Mouse (Mus musculus) embryonic facial prominence, embryonic 15.5 days (tissue): ENCODE results near the gene Gm11444. TPM values are rescaled to one million over a fixed set of nuclear protein-coding genes. Genes with fewer than 3 reads are reported as not detected.

Experiments used
- ATAC-seq: fragments of 200-750 bp; cut with Nextera tagmentation; 2 replicates; pipeline ENCODE4 v1.8.0; 2017; ENCODE audit warnings: low read depth, moderate TSS enrichment; ENCODE audit not compliant: insufficient number of reproducible peaks, low FRiP score, low TSS enrichment
- H3K27ac ChIP-seq: fragments of 300-500 bp; sonication (generic); replicated peaks from 2 replicates; pipeline ENCODE4 v1.5.1; 2015; ENCODE audit warnings: mild to moderate bottlenecking, inconsistent platforms
- H3K27me3 ChIP-seq: fragments of 300-500 bp; sonication (generic); 2 replicates; pipeline ENCODE4 v1.6.1; 2015; ENCODE audit warnings: inconsistent platforms
- H3K36me3 ChIP-seq: fragments of 300-500 bp; sonication (generic); 2 replicates; pipeline ENCODE4 v1.6.1; 2015; ENCODE audit warnings: mild to moderate bottlenecking, inconsistent platforms
- H3K4me1 ChIP-seq: fragments of 300-500 bp; sonication (generic); 2 replicates; pipeline ENCODE4 v1.6.1; 2015; ENCODE audit warnings: inconsistent platforms
- H3K4me2 ChIP-seq: fragments of 300-500 bp; sonication (generic); replicated peaks from 2 replicates; pipeline ENCODE4 v1.6.1; 2015; ENCODE audit warnings: mild to moderate bottlenecking, inconsistent platforms
- H3K4me3 ChIP-seq: fragments of 300-500 bp; sonication (generic); replicated peaks from 2 replicates; pipeline ENCODE4 v1.5.1; 2015; ENCODE audit warnings: mild to moderate bottlenecking, inconsistent platforms
- H3K9ac ChIP-seq: fragments of 300-500 bp; sonication (generic); 2 replicates; pipeline ENCODE4 v1.6.1; 2015; ENCODE audit warnings: inconsistent platforms
- H3K9me3 ChIP-seq: fragments of 300-500 bp; sonication (generic); replicated peaks from 2 replicates; pipeline ENCODE4 v1.6.1; 2016; ENCODE audit warnings: inconsistent platforms
- WGBS: fragments of 180-500 bp; shearing (Covaris S2); methylation state at CpG from one replicate; pipeline ENCODE4 v1.1.7; 2015; 5-methylcytosine and 5-hydroxymethylcytosine counted together
- polyA plus RNA-seq: library from polyadenylated mRNA; unstranded; fragments of >200 nt; fragmentation: Nextera tagmentation; extraction: Ambion mirVana; gene quantifications from 2 replicates; pipeline ENCODE4 v1.2.1, GENCODE M21; 2015

The Gm11444 gene
- polyA plus RNA-seq, 1 experiment from 2014 or later = 0.31 TPM

DNA sequence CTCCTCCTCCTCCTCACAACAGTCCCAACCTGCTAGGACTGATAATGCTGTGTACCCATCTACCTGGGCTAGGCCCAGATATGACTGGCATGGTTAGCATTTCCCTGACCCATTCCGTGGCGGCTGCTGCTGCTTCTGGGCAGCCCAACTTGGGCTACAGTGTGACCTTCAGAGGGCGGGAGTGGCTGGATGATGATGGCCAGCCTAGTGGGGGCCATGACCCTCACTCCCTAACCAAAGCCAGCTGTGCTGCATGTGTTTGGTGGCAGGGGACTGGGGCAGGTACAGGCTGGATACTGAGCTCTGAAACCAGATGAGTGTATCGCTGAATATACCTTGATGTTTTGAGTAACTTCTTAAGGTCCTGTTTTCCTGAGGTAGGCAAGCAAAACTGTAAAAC, 26.3 kb downstream of the Gm11444 start:
- 88% methylated on average over 4 of the region's 4 CpGs for WGBS
- H3K4me3 ChIP-seq = no peak overlapping the region
- H3K9ac ChIP-seq = no peak overlapping the region
- no peak for ATAC-seq
- no peaks in the 10 kb centered on the region for H3K36me3 ChIP-seq
- peaks cover 33% of the 10 kb centered on the region for H3K27me3 ChIP-seq
- no peaks in the 10 kb centered on the region for H3K9me3 ChIP-seq
- H3K4me1 ChIP-seq = peaks cover 20% of the 10 kb centered on the region; the same call in 1 of the 2 replicates
- no peak overlapping the region for H3K4me2 ChIP-seq
- H3K27ac ChIP-seq = no peak overlapping the region

DNA sequence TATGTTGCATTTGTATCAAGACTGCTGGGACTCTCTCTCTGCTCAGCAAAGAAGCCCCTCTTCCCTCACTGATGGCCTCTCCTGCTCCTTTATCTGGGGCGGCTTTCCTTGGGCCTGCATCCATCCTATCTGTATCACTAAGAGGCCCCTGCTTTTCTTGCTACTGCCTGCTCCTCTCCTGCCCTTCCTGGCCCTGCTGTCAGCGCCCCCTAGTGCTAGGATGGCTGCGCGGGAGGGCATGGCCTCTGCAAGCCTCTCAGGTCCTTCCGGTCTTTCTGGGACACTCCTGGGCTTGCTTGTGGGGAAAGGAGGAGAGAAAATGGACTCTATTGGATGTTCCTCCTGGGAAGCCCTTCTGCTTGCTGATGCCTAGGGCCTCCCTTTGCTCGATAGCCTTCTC, 27.0 kb downstream of the Gm11444 start:
- H3K36me3 ChIP-seq = no peaks in the 10 kb centered on the region
- no peak for ATAC-seq
- no peak overlapping the region for H3K4me2 ChIP-seq
- H3K9me3 ChIP-seq = no peaks in the 10 kb centered on the region
- 14% methylated on average over 6 of the region's 6 CpGs for whole genome bisulfite sequencing
- peaks cover 28% of the 10 kb centered on the region for H3K27me3 ChIP-seq
- H3K27ac ChIP-seq = no peak overlapping the region
- H3K4me1 ChIP-seq = peaks cover 26% of the 10 kb centered on the region; the same call in 1 of the 2 replicates
- no peak overlapping the region for H3K9ac ChIP-seq
- H3K4me3 ChIP-seq = no peak overlapping the region

DNA sequence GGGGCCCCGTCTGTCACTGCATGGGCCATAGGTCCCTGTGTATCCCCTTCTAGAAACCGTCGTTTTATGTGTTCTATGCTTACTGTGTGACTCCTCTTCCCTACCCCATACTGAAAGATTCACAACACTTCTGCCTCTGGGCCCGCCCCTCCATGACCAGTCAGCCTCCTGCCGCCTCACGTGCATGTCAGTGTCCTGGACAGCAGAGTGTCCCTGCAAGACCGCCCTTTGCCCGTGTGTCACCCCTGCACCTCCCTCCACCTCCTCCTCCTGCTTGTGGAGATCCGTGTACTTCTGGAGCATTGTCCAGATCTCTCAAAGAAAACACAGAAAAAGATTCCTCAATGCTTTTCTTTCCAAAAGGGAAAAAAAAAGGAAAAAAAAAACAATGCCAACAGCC, 28.5 kb downstream of the Gm11444 start:
- Histone ChIP-seq H3K4me3 (no peak overlapping the region), H3K4me1 (peaks cover 21% of the 10 kb centered on the region; the same call in 1 of the 2 replicates), H3K9me3 (no peaks in the 10 kb centered on the region), H3K4me2 (no peak overlapping the region), H3K36me3 (no peaks in the 10 kb centered on the region), H3K27ac (no peak overlapping the region), H3K9ac (no peak overlapping the region), H3K27me3 (peaks cover 14% of the 10 kb centered on the region)
- ATAC-seq = no peak
- 83% methylated on average over 9 of the region's 9 CpGs for WGBS

GRCm38 (mm10) chr11:85820959-85821358, 29.2 kb downstream of the Gm11444 start:
- H3K27me3 ChIP-seq = peaks cover 10% of the 10 kb centered on the region; the same call in 1 of the 2 replicates
- H3K9me3 ChIP-seq = no peaks in the 10 kb centered on the region
- H3K9ac ChIP-seq = no peak overlapping the region
- WGBS = 85% methylated on average over 3 of the region's 3 CpGs
- H3K4me2 ChIP-seq = no peak overlapping the region
- H3K27ac ChIP-seq = no peak overlapping the region
- no peak overlapping the region for H3K4me3 ChIP-seq
- ATAC-seq = no peak
- no peaks in the 10 kb centered on the region for H3K36me3 ChIP-seq
- H3K4me1 ChIP-seq = peaks cover 24% of the 10 kb centered on the region; the same call in 1 of the 2 replicates

GRCm38 (mm10) chr11:85818401-85818800, 31.7 kb downstream of the Gm11444 start:
- WGBS = 73% methylated on average over 3 of the region's 3 CpGs
- H3K4me1 ChIP-seq = peaks cover 29% of the 10 kb centered on the region
- H3K9ac ChIP-seq = no peak overlapping the region
- H3K4me3 ChIP-seq = no peak overlapping the region
- H3K9me3 ChIP-seq = no peaks in the 10 kb centered on the region
- H3K4me2 ChIP-seq = no peak overlapping the region
- no peaks in the 10 kb centered on the region for H3K27me3 ChIP-seq
- no peak for ATAC-seq
- no peaks in the 10 kb centered on the region for H3K36me3 ChIP-seq
- H3K27ac ChIP-seq = no peak overlapping the region

GRCm38 (mm10) chr11:85816471-85816870, 33.7 kb downstream of the Gm11444 start:
- H3K9me3 ChIP-seq = no peaks in the 10 kb centered on the region
- H3K36me3 ChIP-seq = no peaks in the 10 kb centered on the region
- H3K9ac ChIP-seq = no peak overlapping the region
- no peak for ATAC-seq
- H3K4me1 ChIP-seq = peaks cover 23% of the 10 kb centered on the region
- no peak overlapping the region for H3K27ac ChIP-seq
- H3K4me2 ChIP-seq = no peak overlapping the region
- 37% methylated on average over 5 of the region's 5 CpGs for WGBS
- no peaks in the 10 kb centered on the region for H3K27me3 ChIP-seq
- no peak overlapping the region for H3K4me3 ChIP-seq

GRCm38 (mm10) chr11:85814678-85815077, 35.5 kb downstream of the Gm11444 start:
- Histone ChIP-seq H3K36me3 (no peaks in the 10 kb centered on the region), H3K4me1 (peaks cover 23% of the 10 kb centered on the region), H3K4me2 (no peak overlapping the region), H3K27me3 (no peaks in the 10 kb centered on the region), H3K4me3 (no peak overlapping the region), H3K9ac (no peak overlapping the region), H3K27ac (no peak overlapping the region), H3K9me3 (no peaks in the 10 kb centered on the region)
- no peak for ATAC-seq
- 35% methylated on average over 4 of the region's 4 CpGs for WGBS

DNA sequence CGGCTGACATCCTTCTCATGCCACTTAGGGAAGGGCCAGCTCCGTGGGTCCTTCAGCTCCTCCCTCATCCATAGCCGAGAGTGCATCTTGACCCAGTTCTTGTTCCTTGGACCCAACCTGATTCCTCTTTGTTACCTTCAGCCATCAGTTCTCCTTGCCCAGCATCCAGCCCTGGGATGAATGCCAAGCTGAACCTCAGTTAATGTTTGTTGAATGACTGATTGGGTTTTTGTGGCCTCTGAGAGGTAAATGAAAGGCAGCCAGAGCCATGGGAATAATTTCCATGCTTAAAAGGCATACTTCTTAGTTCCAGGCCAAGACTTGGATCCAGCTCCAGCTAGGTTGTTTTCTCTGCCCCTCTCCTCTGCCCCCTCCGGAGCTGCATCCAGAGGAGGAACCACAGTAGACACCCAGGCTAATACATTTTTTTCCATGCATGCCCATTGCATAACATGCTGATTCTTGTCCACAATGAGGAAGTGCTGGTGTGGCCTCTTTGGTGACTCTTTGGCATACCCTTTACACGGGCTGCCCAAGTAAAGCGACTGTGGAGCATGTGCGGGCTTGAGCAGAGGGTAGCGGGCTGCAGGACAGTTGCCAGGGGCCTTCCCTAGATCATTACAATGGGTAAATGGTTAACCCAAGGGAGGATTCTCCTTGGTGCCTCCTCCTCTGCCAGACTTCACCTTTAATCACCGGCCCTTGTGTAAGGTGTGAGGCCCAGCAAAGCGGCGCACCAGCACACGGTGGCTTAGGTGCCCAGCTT, 37.7 kb downstream of the Gm11444 start:
- no peak overlapping the region for H3K4me2 ChIP-seq
- H3K27me3 ChIP-seq = no peaks in the 10 kb centered on the region
- peaks cover 14% of the 10 kb centered on the region; the same call in 1 of the 2 replicates for H3K4me1 ChIP-seq
- no peak overlapping the region for H3K9ac ChIP-seq
- H3K36me3 ChIP-seq = no peaks in the 10 kb centered on the region
- ATAC-seq = no peak
- H3K4me3 ChIP-seq = no peak overlapping the region
- WGBS = 76% methylated on average over 12 of the region's 12 CpGs
- H3K9me3 ChIP-seq = no peaks in the 10 kb centered on the region
- no peak overlapping the region for H3K27ac ChIP-seq

DNA sequence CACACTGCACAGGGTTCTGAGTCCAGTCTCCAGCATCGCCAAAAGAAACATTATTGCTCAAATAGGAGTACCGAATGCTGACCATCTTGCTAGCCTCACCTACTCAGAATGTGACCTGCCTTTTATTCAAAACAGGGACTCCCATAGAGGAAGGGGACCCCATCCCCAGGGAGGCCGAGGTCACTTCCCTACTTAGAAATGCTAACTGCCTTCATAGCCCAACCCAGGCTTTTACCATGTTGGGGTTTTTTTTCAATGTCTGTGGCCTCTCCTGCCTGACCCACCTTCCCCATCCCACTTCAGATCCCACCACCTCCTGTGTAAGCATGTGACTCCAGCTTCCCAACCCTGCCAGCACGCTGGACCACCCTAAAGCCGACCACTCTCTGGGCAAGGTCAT, 38.5 kb downstream of the Gm11444 start:
- Histone ChIP-seq H3K4me2 (no peak overlapping the region), H3K9ac (no peak overlapping the region), H3K36me3 (no peaks in the 10 kb centered on the region), H3K27me3 (no peaks in the 10 kb centered on the region), H3K9me3 (no peaks in the 10 kb centered on the region), H3K4me1 (peaks cover 13% of the 10 kb centered on the region; the same call in 1 of the 2 replicates), H3K27ac (no peak overlapping the region), H3K4me3 (no peak overlapping the region)
- WGBS = 92% methylated on average over 5 of the region's 5 CpGs
- ATAC-seq = no peak

- WGBS = 62% methylated on average over 4 of the region's 4 CpGs
- H3K27me3 ChIP-seq = no peaks in the 10 kb centered on the region
- no peak overlapping the region for H3K27ac ChIP-seq
Measured at GRCm38 (mm10) chr11:85811229-85811628, 38.9 kb downstream of the Gm11444 start.

GRCm38 (mm10) chr11:85807353-85807752, 42.8 kb downstream of the Gm11444 start:
- Histone ChIP-seq H3K9me3 (no peaks in the 10 kb centered on the region), H3K4me1 (no peaks in the 10 kb centered on the region), H3K4me3 (no peak overlapping the region), H3K36me3 (no peaks in the 10 kb centered on the region; the same call in 1 of the 2 replicates), H3K27me3 (no peaks in the 10 kb centered on the region), H3K4me2 (no peak overlapping the region), H3K9ac (no peak overlapping the region), H3K27ac (no peak overlapping the region)
- ATAC-seq = no peak
- WGBS = 71% methylated on average over 11 of the region's 11 CpGs

More at GRCm38 (mm10) chr11:85811229-85811628, 38.9 kb downstream of the Gm11444 start:
- Histone ChIP-seq H3K4me2 (no peak overlapping the region), H3K9ac (no peak overlapping the region), H3K36me3 (no peaks in the 10 kb centered on the region), H3K4me3 (no peak overlapping the region), H3K4me1 (peaks cover 9% of the 10 kb centered on the region; the same call in 1 of the 2 replicates), H3K9me3 (no peaks in the 10 kb centered on the region)
- no peak for ATAC-seq

GRCm38 (mm10) chr11:85805779-85806178, 44.4 kb downstream of the Gm11444 start:
- H3K27me3 ChIP-seq = no peaks in the 10 kb centered on the region
- WGBS = 82% methylated on average over 1 of the region's 1 CpGs

More at GRCm38 (mm10) chr11:85805779-85806178, 44.4 kb downstream of the Gm11444 start:
- Histone ChIP-seq H3K4me3 (no peak overlapping the region), H3K36me3 (no peaks in the 10 kb centered on the region; the same call in 1 of the 2 replicates), H3K4me1 (no peaks in the 10 kb centered on the region), H3K9me3 (no peaks in the 10 kb centered on the region), H3K4me2 (no peak overlapping the region), H3K27ac (no peak overlapping the region), H3K9ac (no peak overlapping the region)
- ATAC-seq = no peak
